Mouse (Mus musculus): ENCODE measurements at regions not wholly inside any gene's neighbourhood (a gene's known extent, or its start where the extent isn't known, plus 50 kb on each side); places are given as distances from the start of the nearest gene placed in this dataset.

DNA sequence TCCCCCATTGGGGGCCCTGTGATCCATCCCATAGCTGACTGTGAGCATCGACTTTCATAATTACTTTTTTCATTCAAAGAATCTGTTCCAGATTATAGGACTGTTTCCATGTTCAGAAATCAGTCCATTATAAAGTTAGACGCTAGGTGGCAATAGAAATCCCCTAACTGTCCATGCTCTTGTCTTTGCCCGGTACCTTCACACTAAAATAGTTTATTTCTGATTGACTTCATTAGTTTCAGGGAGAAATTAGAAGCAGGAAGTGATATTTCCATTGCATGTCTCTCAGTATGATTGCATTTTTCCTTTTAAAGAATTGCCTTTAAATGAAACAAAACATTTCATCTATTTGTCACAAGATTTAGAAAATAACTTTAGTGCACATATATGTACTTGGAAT, 131.7 kb downstream of the Fbxo8 start:
- 28% methylated on average over 3 of the region's 3 CpGs for WGBS
- Histone ChIP-seq H3K27me3 (no peaks in the 10 kb centered on the region), H3K9me3 (replicated peaks) (no peaks in the 10 kb centered on the region), H3K9ac (no peak overlapping the region), H3K4me1 (no peaks in the 10 kb centered on the region), H3K4me3 (no peak overlapping the region), H3K36me3 (no peaks in the 10 kb centered on the region), H3K27ac (no peak overlapping the region), H3K4me2 (replicated peaks) (no peak overlapping the region)
- ATAC-seq (ENCODE audit: low FRiP score): no peak

DNA sequence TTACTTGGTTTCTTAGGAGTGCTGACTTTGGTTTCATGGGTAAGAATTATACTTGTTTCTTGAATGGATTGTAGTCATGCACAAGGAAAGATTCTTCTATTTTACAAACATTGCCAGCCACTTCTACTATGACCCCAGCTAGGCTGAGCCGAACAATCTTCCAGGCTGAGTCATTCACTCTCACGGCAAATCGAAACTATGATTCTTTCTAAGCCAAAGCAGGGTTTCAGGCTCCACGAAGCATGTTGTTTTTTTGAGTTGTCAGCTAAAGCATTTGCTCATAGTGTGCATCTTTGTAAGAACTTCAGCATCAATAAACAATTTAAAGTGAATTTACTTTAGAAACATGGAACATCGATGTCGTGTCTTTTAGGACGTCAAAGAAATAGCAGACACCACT, 133.5 kb downstream of the Fbxo8 start:
- Histone ChIP-seq H3K4me2 (replicated peaks) (no peak overlapping the region), H3K9ac (no peak overlapping the region), H3K4me3 (no peak overlapping the region), H3K27me3 (no peaks in the 10 kb centered on the region), H3K36me3 (no peaks in the 10 kb centered on the region), H3K27ac (no peak overlapping the region), H3K9me3 (replicated peaks) (no peaks in the 10 kb centered on the region), H3K4me1 (no peaks in the 10 kb centered on the region)
- WGBS: 88% methylated on average over 7 of the region's 7 CpGs
- ATAC-seq (ENCODE audit: low FRiP score): no peak

DNA sequence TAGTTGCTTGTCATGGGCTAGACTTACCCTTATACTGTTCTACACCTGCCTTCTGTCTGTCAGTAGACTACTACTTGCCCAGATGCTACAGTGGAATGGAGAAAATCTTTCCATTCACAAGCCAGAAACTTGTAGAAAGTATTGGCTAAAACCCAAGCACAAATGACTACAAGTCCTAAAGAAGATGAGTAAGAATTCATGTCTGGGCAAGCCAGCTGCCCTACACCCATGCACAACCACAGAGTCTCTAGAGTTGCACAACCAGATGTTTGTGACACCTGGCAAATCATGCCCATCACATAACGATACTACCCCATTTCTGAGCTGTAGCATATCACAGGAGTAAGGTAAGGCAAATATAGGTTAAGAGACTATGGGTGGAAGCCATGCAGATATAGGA, 144.5 kb downstream of the Fbxo8 start:
- Histone ChIP-seq H3K4me3 (no peak overlapping the region), H3K27ac (no peak overlapping the region), H3K9me3 (replicated peaks) (no peaks in the 10 kb centered on the region), H3K9ac (no peak overlapping the region), H3K4me1 (no peaks in the 10 kb centered on the region), H3K4me2 (replicated peaks) (no peak overlapping the region), H3K36me3 (no peaks in the 10 kb centered on the region), H3K27me3 (no peaks in the 10 kb centered on the region)
- no peak for ATAC-seq (ENCODE audit: low FRiP score)
- 97% methylated on average over 1 of the region's 1 CpGs for WGBS

DNA sequence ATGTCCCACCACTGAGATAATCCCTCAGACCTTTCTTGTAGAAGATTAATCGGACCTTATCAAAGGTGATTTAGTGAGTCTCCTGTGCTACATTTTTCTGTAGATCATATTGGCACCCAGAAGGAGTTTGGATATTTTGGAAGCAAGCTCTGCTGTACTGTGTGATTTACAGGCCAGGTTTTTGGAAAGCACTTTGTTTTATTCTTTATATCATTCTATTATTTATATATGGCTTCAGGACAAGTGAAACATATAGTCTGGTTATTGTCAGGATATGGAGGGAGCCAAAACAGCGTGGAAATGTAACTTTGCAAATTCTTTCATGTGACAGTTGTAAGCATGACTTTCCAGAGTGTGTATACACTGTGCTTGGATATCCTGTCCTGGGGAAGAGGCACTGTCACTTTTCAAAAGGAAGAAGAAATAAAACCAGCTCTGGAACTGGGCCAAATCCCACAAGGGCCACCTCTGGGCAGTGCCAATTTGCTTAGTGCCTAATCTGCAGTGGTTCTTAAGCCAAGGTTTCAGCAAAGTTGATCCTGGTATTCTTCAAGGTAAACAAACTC, 149.8 kb downstream of the Fbxo8 start:
- Histone ChIP-seq H3K9me3 (replicated peaks) (no peaks in the 10 kb centered on the region), H3K4me2 (replicated peaks) (no peak overlapping the region), H3K4me3 (no peak overlapping the region), H3K27ac (no peak overlapping the region), H3K9ac (no peak overlapping the region), H3K27me3 (no peaks in the 10 kb centered on the region), H3K36me3 (no peaks in the 10 kb centered on the region), H3K4me1 (no peaks in the 10 kb centered on the region)
- WGBS: 92% methylated on average over 2 of the region's 2 CpGs
- no peak for ATAC-seq (ENCODE audit: low FRiP score)

DNA sequence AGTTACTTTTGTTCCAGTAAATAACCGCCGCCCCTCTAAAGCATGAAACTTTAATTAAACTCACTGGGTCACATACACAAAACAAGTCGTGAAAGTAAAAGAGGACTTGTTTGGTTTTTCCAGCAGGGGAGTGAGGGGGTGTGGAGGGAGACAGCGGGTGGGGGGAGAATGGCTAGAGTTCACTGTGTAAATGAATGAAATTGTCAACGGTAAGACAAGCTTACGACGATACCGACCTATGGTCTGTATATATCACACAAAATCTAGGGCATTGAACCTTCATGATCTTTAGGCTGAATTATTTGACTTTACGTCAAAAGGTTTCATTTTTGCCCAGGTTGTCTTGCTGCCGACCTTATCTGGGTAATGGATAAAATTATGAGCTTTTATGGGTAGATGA, 155.5 kb downstream of the Fbxo8 start:
- H3K4me1 ChIP-seq: peaks cover 2% of the 10 kb centered on the region; the same call in 1 of the 2 replicates
- no peak for ATAC-seq (ENCODE audit: low FRiP score)
- no peaks in the 10 kb centered on the region for H3K9me3 ChIP-seq (replicated peaks)
- no peak overlapping the region for H3K27ac ChIP-seq
- no peak overlapping the region for H3K4me3 ChIP-seq
- peak overlapping the region; percentile 39; the same call in 1 of the 2 replicates for H3K4me2 ChIP-seq (replicated peaks)
- H3K9ac ChIP-seq: no peak overlapping the region
- H3K36me3 ChIP-seq: no peaks in the 10 kb centered on the region
- 38% methylated on average over 10 of the region's 10 CpGs for WGBS
- H3K27me3 ChIP-seq: no peaks in the 10 kb centered on the region

DNA sequence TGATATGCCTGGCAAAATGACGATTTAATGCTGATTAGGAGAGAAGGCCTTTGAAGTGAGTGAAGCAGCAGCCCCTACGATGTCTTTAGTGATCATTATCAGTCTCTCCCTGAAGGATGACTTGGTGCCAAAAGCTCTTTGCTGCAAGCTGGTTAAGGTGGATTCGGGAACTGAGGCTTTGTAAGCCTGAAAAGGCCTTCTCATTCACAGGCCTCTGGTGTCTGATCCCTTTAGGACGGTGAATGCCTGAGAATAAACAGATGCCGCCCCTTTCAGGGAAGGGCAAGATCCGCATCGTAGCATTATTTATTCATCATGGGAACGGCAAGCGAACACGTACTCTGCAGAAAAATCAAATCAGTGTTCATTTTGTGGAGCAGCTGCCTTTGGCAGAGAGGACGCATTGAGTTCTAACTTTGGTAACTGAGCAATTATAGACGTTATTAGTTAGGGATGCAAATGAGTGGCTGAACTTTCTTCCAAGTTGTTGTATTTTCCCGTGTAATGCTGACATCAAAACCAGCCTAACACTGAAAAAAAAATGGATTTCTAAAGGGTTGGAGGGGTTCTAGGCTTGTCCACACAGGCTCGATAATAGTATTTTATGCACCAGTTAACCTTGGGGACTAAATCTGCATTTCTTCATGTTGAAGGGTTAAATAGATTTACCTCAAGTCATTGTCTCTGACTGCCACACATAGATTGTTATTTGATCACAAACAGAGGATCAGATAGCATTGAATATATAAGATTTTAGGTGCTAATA, 156.2 kb downstream of the Fbxo8 start:
- peaks cover 2% of the 10 kb centered on the region; the same call in 1 of the 2 replicates for H3K4me1 ChIP-seq
- 26% methylated on average over 14 of the region's 14 CpGs for WGBS
- peak; percentile 91 for ATAC-seq (ENCODE audit: low FRiP score)
- H3K9me3 ChIP-seq (replicated peaks): no peaks in the 10 kb centered on the region
- H3K27ac ChIP-seq: no peak overlapping the region
- no peaks in the 10 kb centered on the region for H3K36me3 ChIP-seq
- H3K4me3 ChIP-seq: no peak overlapping the region
- peak overlapping the region; percentile 39 for H3K4me2 ChIP-seq (replicated peaks)
- H3K9ac ChIP-seq: 0 out of 2 replicates have a peak overlapping the region, but pooled peaks have one; percentile 18
- H3K27me3 ChIP-seq: no peaks in the 10 kb centered on the region

DNA sequence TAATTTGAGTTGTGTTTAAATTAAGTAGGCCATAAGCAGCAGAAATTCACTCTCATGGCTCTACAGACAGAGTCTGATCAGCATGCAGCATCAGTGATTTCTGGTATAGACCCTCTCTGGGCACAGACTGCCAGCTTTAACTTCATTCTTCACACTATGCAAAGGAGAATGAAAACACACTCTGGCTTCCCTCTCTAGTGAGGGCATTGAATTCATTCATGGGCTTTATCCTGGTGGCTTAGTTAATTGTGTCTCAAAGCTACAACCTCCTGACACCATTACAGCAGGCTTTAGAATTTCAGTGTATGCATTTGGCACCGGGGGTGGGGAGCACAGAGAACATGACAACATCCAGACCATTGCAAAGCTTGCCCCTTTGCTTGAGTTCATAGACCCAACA, 169.1 kb downstream of the Fbxo8 start:
- H3K9me3 ChIP-seq (replicated peaks): no peaks in the 10 kb centered on the region
- no peak for ATAC-seq (ENCODE audit: low FRiP score)
- H3K36me3 ChIP-seq: no peaks in the 10 kb centered on the region
- H3K9ac ChIP-seq: no peak overlapping the region
- 73% methylated on average over 1 of the region's 1 CpGs for WGBS
- H3K4me2 ChIP-seq (replicated peaks): no peak overlapping the region
- no peaks in the 10 kb centered on the region for H3K4me1 ChIP-seq
- H3K27me3 ChIP-seq: no peaks in the 10 kb centered on the region
- H3K4me3 ChIP-seq: no peak overlapping the region
- H3K27ac ChIP-seq: no peak overlapping the region

DNA sequence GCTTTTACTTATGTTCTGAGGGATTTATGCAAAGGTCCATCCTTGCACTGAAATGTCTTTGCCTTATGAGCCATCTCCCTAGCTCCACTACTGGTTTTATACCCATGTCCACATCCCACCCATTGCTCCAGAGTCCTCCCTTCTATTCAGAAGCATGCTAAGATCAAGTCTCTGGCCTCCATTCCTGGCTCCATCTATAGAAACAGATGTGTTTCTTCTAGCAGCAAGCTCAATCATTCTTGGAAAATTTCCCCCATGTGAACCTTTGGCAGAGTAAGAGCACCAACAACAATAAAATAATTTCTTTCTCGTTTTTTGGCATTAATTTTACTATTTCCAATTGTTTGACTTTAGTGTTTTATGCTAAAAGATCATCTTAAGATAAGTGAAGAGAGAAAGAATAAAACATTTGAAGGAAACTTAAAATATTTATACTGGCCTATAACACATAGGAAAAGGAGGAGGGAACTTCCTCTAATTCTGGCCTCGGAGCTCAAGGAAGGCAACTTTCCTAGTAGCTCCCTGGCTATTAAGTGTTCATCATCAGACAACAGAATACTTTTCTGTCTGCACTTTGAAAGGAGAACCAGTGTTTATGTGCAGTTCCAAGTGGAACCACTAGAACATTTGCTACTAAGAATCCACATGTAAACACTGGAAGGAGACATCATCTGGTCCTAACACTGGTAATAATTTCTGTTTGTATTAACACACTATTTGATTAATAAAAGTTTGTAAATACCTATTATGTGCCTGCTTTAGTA, 171.8 kb downstream of the Fbxo8 start:
- Histone ChIP-seq H3K4me3 (no peak overlapping the region), H3K4me2 (replicated peaks) (no peak overlapping the region), H3K9me3 (replicated peaks) (no peaks in the 10 kb centered on the region), H3K27me3 (no peaks in the 10 kb centered on the region), H3K4me1 (no peaks in the 10 kb centered on the region), H3K9ac (no peak overlapping the region), H3K27ac (no peak overlapping the region), H3K36me3 (no peaks in the 10 kb centered on the region)
- ATAC-seq (ENCODE audit: low FRiP score): no peak
- 64% methylated on average over 2 of the region's 2 CpGs for WGBS

DNA sequence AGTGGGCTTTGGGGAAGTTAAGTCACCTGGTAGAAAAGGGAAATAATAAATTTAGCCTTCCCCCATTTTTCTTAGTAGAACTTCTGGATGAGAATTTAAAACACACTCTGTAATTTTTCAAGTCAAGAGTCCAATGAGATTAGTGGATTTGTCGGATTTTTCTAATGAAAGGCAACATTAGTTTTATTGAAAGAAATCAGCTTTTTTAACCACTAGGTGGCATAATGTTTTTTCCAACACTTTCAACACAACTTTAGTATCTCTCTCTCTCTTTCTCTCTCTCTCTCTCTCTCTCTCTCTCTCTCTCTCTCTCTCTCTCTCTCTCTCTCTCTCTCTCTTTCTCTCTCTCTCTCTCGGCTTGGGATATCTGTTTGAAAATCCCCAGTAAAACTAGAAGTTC, 173.7 kb downstream of the Fbxo8 start:
- Histone ChIP-seq H3K27ac (no peak overlapping the region), H3K27me3 (no peaks in the 10 kb centered on the region), H3K4me1 (no peaks in the 10 kb centered on the region), H3K9me3 (replicated peaks) (no peaks in the 10 kb centered on the region), H3K36me3 (no peaks in the 10 kb centered on the region), H3K4me2 (replicated peaks) (no peak overlapping the region), H3K9ac (no peak overlapping the region), H3K4me3 (no peak overlapping the region)
- ATAC-seq (ENCODE audit: low FRiP score): no peak
- 75% methylated on average over 2 of the region's 2 CpGs for WGBS

DNA sequence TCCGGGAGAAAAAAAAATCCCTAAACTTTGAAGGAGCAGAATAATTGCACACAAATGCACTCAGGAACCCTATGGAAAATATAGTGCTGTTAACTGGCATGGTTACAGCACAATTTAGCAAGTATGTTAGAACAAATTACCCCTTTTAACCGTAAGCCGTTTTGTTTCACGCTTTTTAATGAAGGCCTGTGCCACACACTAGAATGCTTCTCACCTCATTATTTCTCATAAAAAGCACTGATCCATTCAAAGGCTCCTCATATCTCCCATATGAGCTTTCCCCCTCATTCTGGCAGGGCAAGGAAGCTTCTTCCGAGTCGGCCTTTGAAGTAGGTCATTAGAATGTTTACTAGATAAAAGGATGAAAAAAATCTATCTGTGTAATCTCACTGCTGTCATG, 182.4 kb downstream of the Fbxo8 start:
- Histone ChIP-seq H3K36me3 (no peaks in the 10 kb centered on the region), H3K27me3 (no peaks in the 10 kb centered on the region), H3K4me2 (replicated peaks) (no peak overlapping the region), H3K4me1 (no peaks in the 10 kb centered on the region), H3K4me3 (no peak overlapping the region), H3K9ac (no peak overlapping the region), H3K9me3 (replicated peaks) (no peaks in the 10 kb centered on the region), H3K27ac (no peak overlapping the region)
- no peak for ATAC-seq (ENCODE audit: low FRiP score)
- WGBS: 79% methylated on average over 6 of the region's 6 CpGs

DNA sequence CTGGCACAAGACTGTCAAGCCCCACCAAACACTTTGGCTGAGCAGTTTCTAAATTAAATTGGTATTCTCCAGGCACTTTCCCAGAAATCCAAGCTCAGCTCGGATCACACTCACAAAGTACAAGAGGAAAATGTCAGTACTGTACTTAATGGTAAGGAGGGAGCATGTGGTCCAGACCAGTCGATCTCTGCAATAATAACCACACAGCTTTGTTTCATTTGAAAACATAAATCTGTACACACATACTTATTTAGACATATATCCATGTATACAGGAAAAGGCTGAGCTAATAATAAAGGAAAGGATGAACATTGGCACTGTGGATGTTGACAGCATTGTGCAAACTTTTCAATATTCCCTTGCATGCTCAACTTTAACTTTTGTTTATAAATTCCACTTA, 184.1 kb downstream of the Fbxo8 start:
- Histone ChIP-seq H3K9ac (no peak overlapping the region), H3K4me3 (no peak overlapping the region), H3K27me3 (no peaks in the 10 kb centered on the region), H3K4me2 (replicated peaks) (no peak overlapping the region), H3K36me3 (no peaks in the 10 kb centered on the region), H3K9me3 (replicated peaks) (no peaks in the 10 kb centered on the region), H3K4me1 (no peaks in the 10 kb centered on the region), H3K27ac (no peak overlapping the region)
- WGBS: 67% methylated on average over 2 of the region's 2 CpGs
- ATAC-seq (ENCODE audit: low FRiP score): no peak

DNA sequence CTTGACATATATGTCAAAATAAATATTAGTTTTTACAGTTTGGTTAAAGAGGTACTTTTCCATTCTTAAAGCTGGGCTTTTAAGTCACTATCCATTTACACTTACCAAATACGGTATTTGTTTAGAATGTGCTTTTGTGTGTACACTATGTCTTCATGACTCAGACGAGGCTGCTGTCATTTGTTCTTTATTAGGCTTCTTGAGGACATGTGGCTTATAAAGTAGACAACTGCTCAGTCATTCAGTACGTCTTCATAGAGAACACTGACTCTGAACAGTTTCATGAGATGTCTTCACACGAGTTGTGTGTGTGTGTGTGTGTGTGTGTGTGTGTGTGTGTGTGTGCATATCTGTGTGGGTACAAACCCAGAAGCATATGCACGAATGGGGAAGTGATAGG, 216.1 kb downstream of the Fbxo8 start:
- Histone ChIP-seq H3K4me1 (no peaks in the 10 kb centered on the region), H3K4me3 (no peak overlapping the region), H3K27me3 (no peaks in the 10 kb centered on the region), H3K36me3 (no peaks in the 10 kb centered on the region), H3K27ac (no peak overlapping the region), H3K4me2 (replicated peaks) (no peak overlapping the region), H3K9me3 (replicated peaks) (no peaks in the 10 kb centered on the region), H3K9ac (no peak overlapping the region)
- 78% methylated on average over 5 of the region's 5 CpGs for WGBS
- ATAC-seq (ENCODE audit: low FRiP score): no peak

Measured in hindbrain, embryonic 12.5 days (tissue).